Mouse (Mus musculus) intestine, embryonic 14.5 days (tissue): ENCODE data around the gene Eya3. TPM values are rescaled to one million over a fixed set of nuclear protein-coding genes. Genes with fewer than 3 reads are reported as not detected.

Experiments used
- ATAC-seq: fragments of 200-750 bp; cut with Nextera tagmentation; replicated peaks from 2 replicates; pipeline ENCODE4 v1.8.0; 2017; ENCODE audit warnings: low read depth, moderate number of reproducible peaks, moderate TSS enrichment, moderate library complexity; ENCODE audit not compliant: low FRiP score, low TSS enrichment
- DNase-seq: peaks from one replicate; pipeline ENCODE4 v3.0.0-alpha.2; 2018; ENCODE audit warnings: low spot score
- H3K27ac ChIP-seq: fragments of 300-500 bp; sonication (generic); 2 replicates; pipeline ENCODE4 v1.5.1; 2014; ENCODE audit warnings: low read depth, mild to moderate bottlenecking, control low read depth
- H3K27me3 ChIP-seq: fragments of 300-500 bp; sonication (generic); replicated peaks from 2 replicates; pipeline ENCODE4 v1.6.1; 2014; ENCODE audit warnings: low read length, control low read depth; ENCODE audit not compliant: control insufficient read depth, insufficient read depth
- H3K36me3 ChIP-seq: fragments of 300-500 bp; sonication (generic); 2 replicates; pipeline ENCODE4 v1.6.1; 2014; ENCODE audit warnings: low read length, control low read depth; ENCODE audit not compliant: control insufficient read depth, insufficient read depth
- H3K4me1 ChIP-seq: fragments of 300-500 bp; sonication (generic); replicated peaks from 2 replicates; pipeline ENCODE4 v1.6.1; 2014; ENCODE audit warnings: low read length, control low read depth, mixed read lengths; ENCODE audit not compliant: control insufficient read depth, insufficient read depth
- H3K4me2 ChIP-seq: fragments of 300-500 bp; sonication (generic); 2 replicates; pipeline ENCODE4 v1.6.1; 2014; ENCODE audit warnings: low read length
- H3K4me3 ChIP-seq: fragments of 300-500 bp; sonication (generic); 2 replicates; pipeline ENCODE4 v1.5.1; 2014; ENCODE audit warnings: low read depth, low read length, control low read depth, mixed read lengths
- H3K9ac ChIP-seq: fragments of 300-500 bp; sonication (generic); 2 replicates; pipeline ENCODE4 v1.6.1; 2014; ENCODE audit warnings: mild to moderate bottlenecking, low read length
- H3K9me3 ChIP-seq: fragments of 300-500 bp; sonication (generic); 2 replicates; pipeline ENCODE4 v1.6.1; 2016; ENCODE audit warnings: low read length, control low read depth; ENCODE audit not compliant: control insufficient read depth
- whole genome bisulfite sequencing: fragments of 180-500 bp; shearing (Covaris S2); extraction: QIAGEN DNeasy Blood & Tissue Kit; methylation state at CpG from one replicate; pipeline ENCODE4 v1.1.7; 2014; 5-methylcytosine and 5-hydroxymethylcytosine counted together
- polyA plus RNA-seq: library from polyadenylated mRNA; unstranded; fragments of >200 nt; fragmentation: Nextera tagmentation; extraction: Ambion mirVana; gene quantifications from 2 replicates; pipeline ENCODE4 v1.2.1, GENCODE M21; 2014

Gene Eya3
- polyA plus RNA-seq, 1 experiment from 2014 or later, result 28.1 TPM

DNA sequence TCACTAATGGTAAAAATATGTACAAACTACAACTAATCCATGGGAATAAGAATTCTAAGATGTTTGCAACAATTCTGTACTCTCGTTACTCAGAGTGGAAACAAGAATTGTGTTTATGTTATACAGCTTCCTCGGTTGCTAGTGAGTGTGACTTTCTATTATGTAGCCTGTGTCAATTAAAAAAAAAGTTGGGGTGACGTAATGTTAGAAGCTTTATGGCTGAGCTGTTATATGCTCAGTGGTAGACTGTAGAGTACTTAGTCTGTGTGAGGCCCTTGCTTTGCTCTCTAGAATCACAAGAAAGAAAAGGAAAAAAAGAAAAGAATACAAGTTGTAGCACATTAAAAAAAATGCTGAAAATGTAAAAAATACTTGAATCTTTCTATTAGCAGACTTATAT is 15.0 kb downstream of the Eya3 start:
- ATAC-seq, result no peak

DNA sequence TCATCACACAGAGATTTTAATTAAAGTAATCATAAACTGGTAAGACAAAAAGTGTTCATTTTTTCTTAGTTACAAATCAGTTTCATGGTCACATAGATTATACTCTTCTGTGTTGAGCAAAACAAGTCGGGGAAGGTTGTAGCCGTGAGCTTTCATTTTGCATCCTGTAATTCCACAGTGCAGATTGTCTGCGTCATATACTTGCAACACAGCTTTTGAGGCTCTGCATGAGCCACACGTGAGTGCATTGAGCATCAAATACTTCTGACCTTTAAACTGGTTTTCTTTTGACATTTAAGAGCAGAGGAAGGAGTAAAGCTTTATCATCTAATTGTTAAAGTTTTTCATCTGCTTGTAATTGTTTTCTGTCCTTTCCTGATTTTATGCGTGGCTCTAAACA is 16.5 kb downstream of the Eya3 start:
- 80% methylated on average over 5 of the region's 5 CpGs for WGBS
- no peak for ATAC-seq

More for the DNA sequence above, 15.0 kb downstream of the Eya3 start:
- Histone ChIP-seq H3K4me2 (no peak overlapping the region), H3K9ac (no peak overlapping the region), H3K27ac (no peak overlapping the region), H3K36me3 (peaks cover 14% of the 10 kb centered on the region), H3K4me1 (no peaks in the 10 kb centered on the region; the same call in 1 of the 2 replicates), H3K4me3 (no peak overlapping the region), H3K9me3 (no peaks in the 10 kb centered on the region), H3K27me3 (no peaks in the 10 kb centered on the region)
- WGBS, result 66% methylated on average over 3 of the region's 3 CpGs
- no peak for DNase-seq

DNA sequence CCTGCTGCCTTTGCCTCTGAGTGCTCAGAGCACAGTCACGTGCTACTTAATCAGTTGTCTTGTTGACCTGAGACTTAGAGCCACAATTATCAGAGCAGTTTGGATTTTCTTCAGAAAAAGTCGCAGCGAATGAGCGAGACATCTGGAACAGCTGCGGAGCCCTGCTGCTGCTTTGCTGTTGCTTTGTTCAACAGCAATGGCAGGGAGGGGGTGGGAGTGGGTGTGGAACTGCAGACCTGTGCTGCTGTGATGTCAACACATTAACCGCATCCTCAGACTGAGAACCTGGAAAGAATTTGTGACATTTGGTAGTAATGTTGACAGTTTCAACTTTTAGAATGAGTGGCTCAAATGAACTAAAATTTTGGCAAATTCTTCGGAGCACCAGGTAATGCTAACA is 20.3 kb downstream of the Eya3 start:
- DNase-seq (no peak), ATAC-seq (no peak)
- WGBS, result 82% methylated on average over 7 of the region's 7 CpGs
- no peak overlapping the region for H3K27ac ChIP-seq
- H3K4me1 ChIP-seq, result no peaks in the 10 kb centered on the region
- no peak overlapping the region for H3K4me3 ChIP-seq
- no peaks in the 10 kb centered on the region for H3K9me3 ChIP-seq
- H3K4me2 ChIP-seq, result no peak overlapping the region
- no peaks in the 10 kb centered on the region for H3K27me3 ChIP-seq
- H3K36me3 ChIP-seq, result peaks cover 36% of the 10 kb centered on the region
- H3K9ac ChIP-seq, result no peak overlapping the region

More for the DNA sequence above, 16.5 kb downstream of the Eya3 start:
- H3K36me3 ChIP-seq, result peaks cover 17% of the 10 kb centered on the region
- no peak overlapping the region for H3K27ac ChIP-seq
- DNase-seq, result no peak
- H3K4me3 ChIP-seq, result no peak overlapping the region
- no peaks in the 10 kb centered on the region for H3K27me3 ChIP-seq
- no peaks in the 10 kb centered on the region for H3K9me3 ChIP-seq
- no peak overlapping the region for H3K4me2 ChIP-seq
- H3K4me1 ChIP-seq, result no peaks in the 10 kb centered on the region; the same call in 1 of the 2 replicates
- no peak overlapping the region for H3K9ac ChIP-seq

DNA sequence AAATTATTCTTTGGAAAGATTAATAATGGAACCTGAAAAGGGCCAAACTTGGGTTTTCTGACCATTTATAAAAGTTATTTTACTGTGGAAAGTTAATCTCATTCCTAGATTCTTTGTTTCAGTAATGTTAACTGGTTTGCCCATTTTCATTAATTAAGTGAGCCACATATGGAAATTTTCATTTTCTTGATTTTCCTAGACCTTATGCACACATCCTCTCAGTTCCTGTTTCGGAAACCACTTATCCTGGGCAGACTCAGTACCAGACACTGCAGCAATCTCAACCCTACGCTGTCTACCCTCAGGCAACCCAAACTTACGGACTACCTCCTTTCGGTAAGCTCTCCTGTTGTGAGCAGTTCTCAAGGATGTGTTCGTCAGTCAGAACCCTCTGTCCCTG is 33.9 kb downstream of the Eya3 start:
- Histone ChIP-seq H3K27ac (no peak overlapping the region), H3K9ac (no peak overlapping the region), H3K4me3 (no peak overlapping the region), H3K36me3 (peaks cover 70% of the 10 kb centered on the region), H3K27me3 (no peaks in the 10 kb centered on the region), H3K9me3 (no peaks in the 10 kb centered on the region), H3K4me1 (no peaks in the 10 kb centered on the region), H3K4me2 (no peak overlapping the region)
- DNase-seq (no peak), ATAC-seq (no peak)
- 97% methylated on average over 5 of the region's 5 CpGs for WGBS

DNA sequence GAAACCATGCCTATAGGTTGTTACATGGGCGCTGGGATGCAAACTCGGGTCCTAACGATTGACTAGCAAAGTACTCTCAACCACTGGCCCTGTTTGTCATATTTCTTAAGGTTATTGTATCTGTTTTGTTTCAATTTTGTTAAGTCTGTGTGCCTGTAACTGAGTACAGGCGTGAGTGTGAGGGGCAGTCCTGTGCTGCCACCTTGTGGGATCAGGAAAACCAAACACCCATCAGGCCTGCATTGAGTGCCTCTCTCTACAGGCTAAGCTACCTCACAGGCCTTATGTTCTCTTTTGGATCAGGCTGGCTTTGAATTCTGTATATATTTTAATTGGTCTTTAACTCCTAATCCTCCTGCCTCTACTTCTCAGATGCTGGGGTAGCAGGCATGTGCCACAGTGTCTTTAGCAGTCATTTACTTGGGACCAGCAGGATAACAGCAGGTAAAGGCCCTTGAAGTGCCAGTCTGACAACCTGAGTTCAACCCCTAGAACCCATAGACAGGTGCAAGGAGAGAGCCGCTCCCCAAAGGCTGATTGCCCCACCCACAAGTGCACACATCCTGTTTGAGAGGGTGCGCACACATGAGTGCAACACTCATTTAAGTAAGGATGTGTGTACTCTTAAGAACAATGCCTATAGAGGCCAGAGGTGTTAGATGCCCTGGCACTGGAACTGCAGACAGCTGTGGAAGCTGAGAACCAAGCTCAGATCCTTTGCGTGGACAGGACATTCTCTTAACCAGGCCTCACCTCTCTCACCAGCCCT is 38.2 kb downstream of the Eya3 start:
- Histone ChIP-seq H3K9ac (no peak overlapping the region), H3K4me3 (no peak overlapping the region), H3K27ac (no peak overlapping the region), H3K27me3 (no peaks in the 10 kb centered on the region), H3K36me3 (peaks cover 45% of the 10 kb centered on the region), H3K4me2 (no peak overlapping the region), H3K4me1 (no peaks in the 10 kb centered on the region), H3K9me3 (no peaks in the 10 kb centered on the region)
- no peak for ATAC-seq
- 77% methylated on average over 7 of the region's 7 CpGs for whole genome bisulfite sequencing
- DNase-seq, result no peak

DNA sequence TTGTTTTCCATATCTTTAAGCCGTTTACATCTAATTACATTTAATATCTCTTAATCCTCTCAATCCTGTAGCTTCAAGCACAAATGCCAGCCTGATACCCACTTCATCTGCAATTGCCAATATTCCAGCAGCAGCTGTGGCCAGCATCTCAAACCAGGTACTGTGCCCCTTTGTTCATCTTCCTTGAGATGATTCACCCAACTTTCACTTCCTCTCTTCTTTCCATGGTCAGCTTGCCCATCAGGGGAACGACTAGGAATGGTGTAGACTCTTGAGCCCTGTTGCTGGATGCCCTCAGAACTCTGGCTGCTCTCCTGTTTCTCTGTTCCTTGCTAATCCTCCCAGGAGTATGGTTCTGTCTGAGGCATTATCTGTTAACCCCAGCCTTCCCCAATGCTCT is 50.8 kb downstream of the Eya3 start:
- Histone ChIP-seq H3K4me3 (no peak overlapping the region), H3K9ac (no peak overlapping the region), H3K27me3 (no peaks in the 10 kb centered on the region), H3K36me3 (peaks cover 45% of the 10 kb centered on the region), H3K4me1 (no peaks in the 10 kb centered on the region), H3K27ac (no peak overlapping the region), H3K9me3 (no peaks in the 10 kb centered on the region), H3K4me2 (no peak overlapping the region)
- no peak for DNase-seq
- no peak for ATAC-seq
- 81% methylated on average over 2 of the region's 2 CpGs for WGBS

DNA sequence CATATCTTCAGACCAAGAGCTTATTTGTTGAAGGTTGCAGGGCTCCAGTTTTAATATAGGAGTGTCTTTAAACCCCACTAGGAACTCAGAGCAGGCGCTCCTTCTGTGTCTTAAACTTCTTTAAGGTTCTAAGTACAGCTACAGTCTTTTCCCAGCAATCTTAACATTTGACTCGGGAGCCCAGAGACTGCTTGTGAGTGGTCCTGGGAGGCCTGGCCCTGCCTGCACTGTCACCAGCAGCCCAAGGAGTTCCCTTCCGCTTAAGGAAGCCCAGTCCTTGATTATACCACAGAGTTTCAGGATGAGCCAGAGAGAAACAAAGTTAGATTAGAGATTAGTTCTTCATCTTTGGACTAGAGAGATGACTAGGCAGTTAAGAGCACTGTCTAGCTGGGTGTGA is 54.6 kb downstream of the Eya3 start:
- Histone ChIP-seq H3K27me3 (no peaks in the 10 kb centered on the region), H3K4me3 (no peak overlapping the region), H3K36me3 (peaks cover 53% of the 10 kb centered on the region), H3K4me1 (no peaks in the 10 kb centered on the region), H3K4me2 (no peak overlapping the region), H3K27ac (no peak overlapping the region), H3K9ac (no peak overlapping the region), H3K9me3 (no peaks in the 10 kb centered on the region)
- 86% methylated on average over 3 of the region's 3 CpGs for WGBS
- DNase-seq, result no peak
- no peak for ATAC-seq

DNA sequence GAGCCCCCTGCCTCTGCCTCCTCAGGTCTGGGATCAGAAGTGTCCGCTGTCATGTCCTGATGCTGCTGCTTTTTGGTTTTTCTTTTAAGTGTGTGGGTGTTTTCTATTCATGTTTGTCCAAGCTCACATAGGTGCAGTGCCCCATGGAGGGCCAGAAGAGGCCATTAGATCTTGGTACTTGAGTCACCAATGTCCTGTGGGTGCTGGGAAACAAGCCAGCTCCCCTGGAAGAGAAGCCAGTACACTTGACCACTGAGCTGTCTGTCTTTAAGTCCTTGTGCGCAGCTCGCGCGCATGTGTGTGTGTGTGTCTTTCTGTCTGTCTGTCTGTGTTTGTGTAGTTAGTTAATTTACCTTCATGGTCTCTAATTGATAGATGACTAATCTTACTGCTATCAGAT is 63.3 kb downstream of the Eya3 start:
- 98% methylated on average over 5 of the region's 5 CpGs for WGBS
- no peaks in the 10 kb centered on the region for H3K27me3 ChIP-seq
- no peak overlapping the region for H3K9ac ChIP-seq
- DNase-seq, result no peak
- no peak overlapping the region for H3K27ac ChIP-seq
- peaks cover 94% of the 10 kb centered on the region for H3K36me3 ChIP-seq
- ATAC-seq, result no peak
- H3K4me1 ChIP-seq, result no peaks in the 10 kb centered on the region
- H3K4me3 ChIP-seq, result no peak overlapping the region
- no peaks in the 10 kb centered on the region for H3K9me3 ChIP-seq
- no peak overlapping the region for H3K4me2 ChIP-seq

DNA sequence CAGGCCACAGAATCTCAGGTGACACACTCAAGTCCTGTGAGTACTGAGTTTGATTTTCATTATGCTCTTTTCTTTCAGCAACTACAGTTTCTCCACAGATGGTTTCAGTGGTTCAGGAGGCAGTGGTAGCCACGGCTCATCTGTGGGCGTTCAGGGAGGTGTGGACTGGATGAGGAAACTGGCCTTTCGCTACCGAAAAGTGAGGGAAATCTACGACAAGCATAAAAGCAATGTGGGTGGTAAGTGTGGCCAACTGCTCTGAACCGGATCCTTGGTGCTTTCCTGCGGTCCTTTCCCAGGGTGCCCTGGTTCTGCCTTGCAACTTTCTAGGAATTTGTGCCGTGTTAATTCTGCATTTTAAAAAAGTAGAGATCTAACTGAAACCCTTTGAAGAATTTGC is 68.1 kb downstream of the Eya3 start:
- H3K4me3 ChIP-seq, result no peak overlapping the region
- ATAC-seq (no peak), DNase-seq (no peak)
- 95% methylated on average over 8 of the region's 8 CpGs for WGBS
- H3K4me1 ChIP-seq, result no peaks in the 10 kb centered on the region
- H3K4me2 ChIP-seq, result no peak overlapping the region
- H3K27ac ChIP-seq, result no peak overlapping the region
- no peak overlapping the region for H3K9ac ChIP-seq
- no peaks in the 10 kb centered on the region for H3K27me3 ChIP-seq
- no peaks in the 10 kb centered on the region for H3K9me3 ChIP-seq
- H3K36me3 ChIP-seq, result peaks cover 89% of the 10 kb centered on the region
